Mouse (Mus musculus) hindbrain, embryonic 12.5 days (tissue): ENCODE data around the gene Olfr545. TPM values are rescaled to one million over a fixed set of nuclear protein-coding genes. Genes with fewer than 3 reads are reported as not detected.

Source experiments
- ATAC-seq: fragments of 200-750 bp; cut with Nextera tagmentation; 2 replicates; pipeline ENCODE4 v1.8.0; 2017; ENCODE audit warnings: moderate TSS enrichment; ENCODE audit not compliant: low FRiP score
- H3K27ac ChIP-seq: fragments of 300-500 bp; sonication (generic); 2 replicates; pipeline ENCODE4 v1.5.1; 2016; ENCODE audit warnings: mild to moderate bottlenecking
- H3K27me3 ChIP-seq: fragments of 300-500 bp; sonication (generic); 2 replicates; pipeline ENCODE4 v1.6.1; 2016; ENCODE audit warnings: mild to moderate bottlenecking
- H3K36me3 ChIP-seq: fragments of 300-500 bp; sonication (generic); 2 replicates; pipeline ENCODE4 v1.6.1; 2016; ENCODE audit warnings: mild to moderate bottlenecking
- H3K4me1 ChIP-seq: fragments of 300-500 bp; sonication (generic); 2 replicates; pipeline ENCODE4 v1.6.1; 2016
- H3K4me2 ChIP-seq: fragments of 300-500 bp; sonication (generic); replicated peaks from 2 replicates; pipeline ENCODE4 v1.6.1; 2016; ENCODE audit warnings: mild to moderate bottlenecking
- H3K4me3 ChIP-seq: fragments of 300-500 bp; sonication (generic); 2 replicates; pipeline ENCODE4 v1.5.1; 2016; ENCODE audit warnings: mild to moderate bottlenecking
- H3K9ac ChIP-seq: fragments of 300-500 bp; sonication (generic); 2 replicates; pipeline ENCODE4 v1.6.1; 2016; ENCODE audit warnings: mild to moderate bottlenecking, moderate library complexity
- H3K9me3 ChIP-seq: fragments of 300-500 bp; sonication (generic); replicated peaks from 2 replicates; pipeline ENCODE4 v1.6.1; 2016; ENCODE audit warnings: mild to moderate bottlenecking
- WGBS: fragments of 180-500 bp; shearing (Covaris S2); methylation state at CpG from one replicate; pipeline ENCODE4 v1.1.7; 2016; 5-methylcytosine and 5-hydroxymethylcytosine counted together
- polyA plus RNA-seq: library from polyadenylated mRNA; unstranded; fragments of >200 nt; fragmentation: Nextera tagmentation; extraction: Ambion mirVana; gene quantifications from 2 replicates; pipeline ENCODE4 v1.2.1, GENCODE M21; 2016

Olfr545 gene
- polyA plus RNA-seq, 1 experiment from 2014 or later, result 0.17 TPM

DNA sequence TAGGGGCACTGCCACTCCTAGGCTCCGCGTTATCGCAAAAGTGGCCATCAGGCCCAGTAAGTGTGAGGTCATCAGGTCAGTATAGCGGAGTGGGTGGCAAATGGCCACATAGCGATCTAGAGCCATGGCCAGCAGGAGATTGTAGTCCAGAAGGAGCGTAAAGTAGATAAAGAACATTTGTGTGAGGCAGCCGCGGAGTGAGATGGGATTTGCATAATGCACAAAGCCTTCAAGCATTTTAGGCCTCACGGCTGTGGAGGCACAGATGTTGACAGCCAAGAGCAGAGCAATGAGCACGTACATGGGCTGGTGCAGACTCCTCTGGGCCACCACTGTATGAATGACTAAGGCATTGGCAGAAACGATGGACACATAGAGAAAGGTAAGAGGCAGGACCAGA lies 22.0 kb downstream of the Olfr545 start:
- H3K27me3 ChIP-seq, result no peaks in the 10 kb centered on the region
- H3K9ac ChIP-seq, result no peak overlapping the region
- no peak for ATAC-seq
- H3K36me3 ChIP-seq, result no peaks in the 10 kb centered on the region
- 80% methylated on average over 11 of the region's 11 CpGs for WGBS
- H3K4me1 ChIP-seq, result no peaks in the 10 kb centered on the region
- H3K27ac ChIP-seq, result no peak overlapping the region
- H3K9me3 ChIP-seq, result no peaks in the 10 kb centered on the region
- no peak overlapping the region for H3K4me2 ChIP-seq
- no peak overlapping the region for H3K4me3 ChIP-seq

- no peak overlapping the region for H3K27ac ChIP-seq
- 96% methylated on average over 5 of the region's 5 CpGs for WGBS
Observed at GRCm38 (mm10) chr7:102476601-102477000, 22.8 kb downstream of the Olfr545 start.

GRCm38 (mm10) chr7:102472675-102473074 lies 26.7 kb downstream of the Olfr545 start:
- WGBS, result 71% methylated on average over 5 of the region's 5 CpGs
- ATAC-seq, result no peak

More at GRCm38 (mm10) chr7:102476601-102477000, 22.8 kb downstream of the Olfr545 start:
- Histone ChIP-seq H3K9me3 (no peaks in the 10 kb centered on the region), H3K27me3 (no peaks in the 10 kb centered on the region), H3K36me3 (no peaks in the 10 kb centered on the region), H3K4me1 (no peaks in the 10 kb centered on the region), H3K4me2 (no peak overlapping the region), H3K4me3 (no peak overlapping the region), H3K9ac (no peak overlapping the region)
- no peak for ATAC-seq

DNA sequence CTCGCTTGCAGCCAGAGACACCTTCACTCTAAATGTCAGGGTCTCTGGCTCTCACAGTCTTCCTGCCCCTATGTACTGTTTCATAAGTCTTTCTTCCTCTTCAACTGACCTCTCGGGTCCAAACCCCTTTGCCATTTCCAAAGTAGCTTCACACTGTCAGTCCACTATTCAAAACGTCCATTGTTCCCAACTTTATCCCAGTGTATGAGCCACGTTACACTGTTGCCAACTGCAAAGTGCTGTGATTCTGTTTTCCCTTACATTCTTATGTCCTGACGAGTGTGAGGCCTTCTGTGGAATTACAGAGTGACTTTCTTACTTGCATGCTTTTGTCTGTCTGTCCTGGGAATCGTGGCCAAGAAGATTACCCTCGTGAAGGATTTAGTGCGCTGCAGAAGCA lies 31.8 kb downstream of the Olfr545 start:
- Histone ChIP-seq H3K9ac (no peak overlapping the region), H3K9me3 (no peaks in the 10 kb centered on the region), H3K4me1 (no peaks in the 10 kb centered on the region), H3K27me3 (no peaks in the 10 kb centered on the region), H3K36me3 (peaks cover 67% of the 10 kb centered on the region), H3K27ac (no peak overlapping the region), H3K4me3 (no peak overlapping the region), H3K4me2 (no peak overlapping the region)
- 90% methylated on average over 8 of the region's 8 CpGs for WGBS
- no peak for ATAC-seq

More at GRCm38 (mm10) chr7:102472675-102473074, 26.7 kb downstream of the Olfr545 start:
- no peak overlapping the region for H3K4me2 ChIP-seq
- no peak overlapping the region for H3K9ac ChIP-seq
- H3K9me3 ChIP-seq, result no peaks in the 10 kb centered on the region
- peaks cover 20% of the 10 kb centered on the region for H3K36me3 ChIP-seq
- H3K27ac ChIP-seq, result no peak overlapping the region
- no peak overlapping the region for H3K4me3 ChIP-seq
- H3K27me3 ChIP-seq, result no peaks in the 10 kb centered on the region
- H3K4me1 ChIP-seq, result no peaks in the 10 kb centered on the region

DNA sequence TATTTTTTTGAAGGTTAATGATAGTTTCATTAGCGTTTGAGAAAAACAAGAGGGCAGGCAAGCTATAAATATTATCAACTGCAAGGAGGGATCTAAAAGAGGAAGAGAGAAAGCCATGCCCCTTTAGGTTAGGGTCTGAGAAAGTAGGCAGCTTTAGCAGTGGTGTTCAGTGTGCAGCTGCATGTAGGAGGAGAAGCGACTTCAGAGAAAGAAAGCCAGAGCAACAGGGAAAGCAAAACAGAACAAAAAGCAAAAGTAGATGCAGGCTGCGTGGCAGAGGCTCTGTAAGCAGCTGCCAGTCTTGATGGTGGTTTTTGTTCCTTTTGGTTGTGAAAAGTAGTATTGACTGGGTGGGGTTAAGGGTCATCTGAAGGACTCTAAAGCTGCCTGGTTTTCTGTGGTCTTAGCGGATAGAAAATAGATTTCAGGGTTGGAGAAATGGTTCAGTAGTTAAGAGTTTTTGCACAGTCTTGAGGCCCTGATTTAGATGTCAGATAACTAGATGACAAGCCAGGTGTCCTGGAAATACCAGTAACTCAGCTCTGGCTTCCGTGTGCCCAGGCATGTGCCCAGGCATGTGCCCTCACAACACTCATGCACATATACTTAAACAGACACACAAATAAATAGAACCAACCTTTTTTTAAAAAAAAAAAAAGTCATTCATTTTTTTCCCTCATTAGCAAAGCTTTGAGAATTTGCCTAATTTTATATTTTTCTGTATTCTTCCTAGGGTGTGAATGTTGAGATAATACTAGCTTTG lies 40.6 kb downstream of the Olfr545 start:
- Histone ChIP-seq H3K4me3 (no peak overlapping the region), H3K4me2 (no peak overlapping the region), H3K27me3 (no peaks in the 10 kb centered on the region), H3K4me1 (no peaks in the 10 kb centered on the region), H3K36me3 (peaks cover 84% of the 10 kb centered on the region), H3K9ac (no peak overlapping the region), H3K27ac (no peak overlapping the region), H3K9me3 (no peaks in the 10 kb centered on the region)
- 79% methylated on average over 5 of the region's 5 CpGs for WGBS
- ATAC-seq, result no peak

DNA sequence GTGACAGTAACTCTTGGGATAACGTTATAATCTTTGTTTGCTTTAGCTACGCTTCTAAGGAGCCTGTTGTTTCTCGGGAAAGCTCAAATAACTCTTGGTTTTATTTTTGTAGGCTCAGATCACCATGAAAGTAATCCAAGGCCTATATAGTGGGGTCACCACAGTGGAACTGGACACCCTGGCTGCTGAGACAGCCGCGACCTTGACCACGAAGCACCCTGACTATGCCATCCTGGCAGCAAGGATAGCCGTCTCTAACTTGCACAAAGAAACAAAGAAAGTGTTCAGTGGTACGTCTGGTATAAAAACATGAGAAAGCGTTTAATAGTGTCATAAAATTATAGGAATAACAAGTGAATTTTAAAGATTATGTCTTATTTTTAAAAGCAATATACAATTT lies 52.9 kb downstream of the Olfr545 start:
- no peak for ATAC-seq
- WGBS, result 93% methylated on average over 9 of the region's 9 CpGs

GRCm38 (mm10) chr7:102444301-102444700 lies 55.1 kb downstream of the Olfr545 start:
- no peak for ATAC-seq
- Histone ChIP-seq H3K4me2 (no peak overlapping the region), H3K9me3 (no peaks in the 10 kb centered on the region), H3K27me3 (peaks cover 3% of the 10 kb centered on the region; the same call in 1 of the 2 replicates), H3K4me3 (no peak overlapping the region), H3K36me3 (peaks cover 26% of the 10 kb centered on the region), H3K27ac (no peak overlapping the region), H3K4me1 (peaks cover 16% of the 10 kb centered on the region), H3K9ac (no peak overlapping the region)
- WGBS, result 83% methylated on average over 2 of the region's 2 CpGs

More for the DNA sequence above, 52.9 kb downstream of the Olfr545 start:
- Histone ChIP-seq H3K27me3 (no peaks in the 10 kb centered on the region), H3K4me2 (no peak overlapping the region), H3K9me3 (no peaks in the 10 kb centered on the region), H3K36me3 (peaks cover 42% of the 10 kb centered on the region), H3K4me3 (no peak overlapping the region), H3K27ac (no peak overlapping the region), H3K9ac (no peak overlapping the region), H3K4me1 (peaks cover 16% of the 10 kb centered on the region)

DNA sequence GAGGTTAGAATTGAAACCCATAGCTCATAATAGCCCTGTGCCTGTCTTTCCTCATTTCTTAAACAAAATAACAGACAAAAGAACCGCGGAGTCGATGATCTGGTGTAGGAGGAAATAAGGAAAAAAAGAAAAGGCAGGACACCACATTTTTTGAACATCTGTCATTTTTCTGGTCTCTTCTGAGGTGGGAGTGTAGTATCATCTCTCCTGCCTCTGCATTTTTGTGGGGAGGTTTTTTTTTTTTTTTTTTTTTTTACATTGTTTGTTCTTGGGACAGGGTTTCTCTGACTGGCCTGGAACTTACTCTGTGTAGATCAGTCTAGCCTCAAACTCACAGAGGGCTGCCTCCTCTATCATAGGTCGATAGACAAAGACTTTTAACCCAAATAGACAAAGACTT lies 56.9 kb downstream of the Olfr545 start:
- Histone ChIP-seq H3K27ac (no peak overlapping the region), H3K27me3 (peaks cover 3% of the 10 kb centered on the region; the same call in 1 of the 2 replicates), H3K36me3 (peaks cover 16% of the 10 kb centered on the region), H3K4me2 (peak overlapping the region; percentile 78), H3K9ac (peak overlapping the region; percentile 85), H3K4me3 (peak overlapping the region; percentile 87), H3K4me1 (peaks cover 16% of the 10 kb centered on the region), H3K9me3 (no peaks in the 10 kb centered on the region)
- WGBS, result 1% methylated on average over 4 of the region's 4 CpGs
- no peak for ATAC-seq

- Histone ChIP-seq H3K27ac (peak within 1 kb of the TSS; percentile 81), H3K27me3 (peaks cover 3% of the 10 kb centered on the region; the same call in 1 of the 2 replicates), H3K4me1 (peaks cover 16% of the 10 kb centered on the region), H3K9ac (peak within 1 kb of the TSS; percentile 85), H3K4me2 (peak within 1 kb of the TSS; percentile 78), H3K4me3 (peak within 1 kb of the TSS; percentile 87), H3K36me3 (peaks cover 12% of the 10 kb centered on the region), H3K9me3 (no peaks in the 10 kb centered on the region)
- peak; percentile 99 for ATAC-seq
- WGBS, result under 1% methylated on average over 52 of the region's 56 CpGs
Observed at GRCm38 (mm10) chr7:102441657-102442391, 57.5 kb downstream of the Olfr545 start, which contains the start of gene Rrm1. Gene Rrm1, plus strand, starts transcription at chr7:102441695.

Other genes with a start within 250 kb of the Olfr545 start
- gene Rhog, start 243.5 kb downstream of the Olfr545 start, polyA plus RNA-seq, result 29.8 and 29.9 TPM in 2 replicates
- 14.8 and 17.1 TPM in 2 replicates for gene Stim1, start 231.8 kb downstream of the Olfr545 start, polyA plus RNA-seq
- gene Rrm1, start 57.9 kb downstream of the Olfr545 start, polyA plus RNA-seq, result 114 and 116 TPM in 2 replicates
- gene Olfr543, start 17.9 kb downstream of the Olfr545 start, polyA plus RNA-seq, result 0.31 and 0.55 TPM in 2 replicates
- 0.15 and 0.20 TPM in 2 replicates for gene Olfr544, start 11.3 kb downstream of the Olfr545 start, polyA plus RNA-seq
- not detected in 2 replicates for gene Olfr547, start 35.2 kb upstream of the Olfr545 start, polyA plus RNA-seq
- gene Olfr548-ps1, start 41.3 kb upstream of the Olfr545 start, polyA plus RNA-seq, result not detected in 2 replicates
- gene Olfr549, start 50.3 kb upstream of the Olfr545 start, polyA plus RNA-seq, result not detected in 2 replicates
- 0.26 and 0.41 TPM in 2 replicates for gene Trim21, start 65.9 kb upstream of the Olfr545 start, polyA plus RNA-seq
- gene Olfr550, start 71.9 kb upstream of the Olfr545 start, polyA plus RNA-seq, result not detected in 2 replicates
- gene Olfr551, start 92.3 kb upstream of the Olfr545 start, polyA plus RNA-seq, result not detected in 2 replicates
- gene Olfr552, start 98.2 kb upstream of the Olfr545 start, polyA plus RNA-seq, result not detected in 2 replicates
- gene Olfr553, start 118.6 kb upstream of the Olfr545 start, polyA plus RNA-seq, result not detected in 2 replicates
- not detected in 2 replicates for gene Olfr554, start 138.9 kb upstream of the Olfr545 start, polyA plus RNA-seq
- not detected in 2 replicates for gene Olfr555, start 159.2 kb upstream of the Olfr545 start, polyA plus RNA-seq
- not detected in 2 replicates for gene Olfr556, start 165.3 kb upstream of the Olfr545 start, polyA plus RNA-seq
- 9.6 and 12.5 TPM in 2 replicates for gene Trim68, start 187.8 kb upstream of the Olfr545 start, polyA plus RNA-seq
- not detected in 2 replicates for gene Olfr557, start 196.3 kb upstream of the Olfr545 start, polyA plus RNA-seq
- 0.18 and 0.48 TPM in 2 replicates for gene Olfr558, start 202.6 kb upstream of the Olfr545 start, polyA plus RNA-seq
- gene Olfr33, start 219.5 kb upstream of the Olfr545 start, polyA plus RNA-seq, result not detected in 2 replicates
- gene Olfr559, start 227.9 kb upstream of the Olfr545 start, polyA plus RNA-seq, result not detected in 2 replicates